Mouse (Mus musculus): ENCODE results near the gene Phb. TPM values are rescaled to one million over a fixed set of nuclear protein-coding genes. Genes with fewer than 3 reads are reported as not detected.

Phb gene
- polyA plus RNA-seq, 1 experiment, result 241 TPM

DNA sequence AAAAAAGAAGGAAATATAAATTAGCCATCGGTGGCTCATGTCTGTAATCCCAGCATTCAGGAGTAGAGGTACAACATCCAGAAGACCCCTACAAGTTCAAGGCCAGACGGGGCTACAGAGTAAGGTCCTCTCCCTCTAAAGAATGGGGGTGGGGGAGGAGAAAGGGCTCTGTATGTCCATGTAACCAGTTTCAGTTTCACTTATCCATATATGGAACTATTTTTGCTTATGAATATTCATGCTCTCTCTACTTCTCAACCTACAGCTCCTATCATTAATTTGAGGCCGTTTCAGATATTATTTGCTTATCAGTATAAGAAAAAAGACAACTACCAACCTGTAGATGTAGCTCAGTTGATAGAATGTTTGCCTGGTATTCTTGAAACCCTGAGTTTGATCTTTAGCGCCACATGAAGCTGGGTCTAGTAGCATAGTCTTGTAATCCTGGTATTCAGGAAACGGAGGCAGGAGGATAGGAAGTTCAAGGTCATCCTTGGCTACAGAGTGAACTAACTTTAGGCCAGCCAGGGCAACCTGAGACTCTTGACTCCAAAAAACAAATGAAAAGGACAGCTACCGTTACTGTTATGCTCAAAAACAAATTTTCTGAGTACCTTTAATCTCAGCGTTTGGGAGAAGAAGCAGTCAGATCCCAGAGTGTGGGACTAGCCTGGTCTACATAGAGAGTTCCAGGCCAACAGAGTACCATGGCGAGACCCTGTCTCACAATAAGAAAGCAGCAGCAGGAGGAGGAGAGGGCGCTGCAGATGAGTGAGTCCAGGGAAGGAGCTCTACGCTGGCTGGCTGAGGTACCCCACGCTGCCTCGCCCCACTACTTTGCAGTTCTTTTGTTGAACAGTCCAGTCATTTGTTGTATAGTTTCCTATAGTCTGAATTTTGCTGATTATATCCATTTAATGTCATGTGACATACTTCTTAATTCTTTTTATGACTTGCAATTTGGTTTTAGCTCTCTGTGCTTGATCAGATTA, 62.5 kb downstream of the Phb start:
- WGBS, result 85% methylated on average over 12 of the region's 12 CpGs
- H3K4me3 ChIP-seq (replicated peaks; ENCODE audit: insufficient read depth, low read depth, low read length), result no peak overlapping the region
- TF ChIP-seq CTCF (IDR thresholded peaks at IDR 0.05; ENCODE audit: borderline replicate concordance, insufficient read depth, low read depth, low read length), result no peak
- TF ChIP-seq POLR2A (IDR thresholded peaks at IDR 0.05; ENCODE audit: borderline replicate concordance, insufficient read depth, low read length), result no peak

More for the DNA sequence above, 62.5 kb downstream of the Phb start:
- no peak for DNase-seq
- H3K27me3 ChIP-seq (ENCODE audit: control insufficient read depth, insufficient read depth, low read length), result no peaks in the 10 kb centered on the region
- H3K4me1 ChIP-seq (ENCODE audit: control insufficient read depth, insufficient read depth, low read length), result no peaks in the 10 kb centered on the region; the same call in 1 of the 2 replicates
- H3K27ac ChIP-seq (ENCODE audit: insufficient read depth, low read length), result no peak overlapping the region

Other genes with a start within 250 kb of the Phb start
- gene Nxph3, start 152.4 kb upstream of the Phb start, polyA plus RNA-seq (2012; rRNA removed), result 18.6 and 19.9 TPM in 2 replicates
- 4.5 and 6.4 TPM in 2 replicates for gene Ngfr, start 79.2 kb upstream of the Phb start, polyA plus RNA-seq (2012; rRNA removed)
- gene Zfp652, start 45.7 kb downstream of the Phb start, polyA plus RNA-seq (2012; rRNA removed), result 30.0 and 30.1 TPM in 2 replicates
- 0.69 and 0.70 TPM in 2 replicates for gene B130006D01Rik, start 56.6 kb downstream of the Phb start, polyA plus RNA-seq (2012; rRNA removed)
- 110 and 122 TPM in 2 replicates for gene Phospho1, start 157.5 kb downstream of the Phb start, polyA plus RNA-seq (2012; rRNA removed)
- 3.5 and 5.4 TPM in 2 replicates for gene Gngt2, start 170.3 kb downstream of the Phb start, polyA plus RNA-seq (2012; rRNA removed)
- 3.2 and 3.9 TPM in 2 replicates for gene Abi3, start 175.5 kb downstream of the Phb start, polyA plus RNA-seq (2012; rRNA removed)
- gene B4galnt2, start 247.9 kb downstream of the Phb start, polyA plus RNA-seq (2012; rRNA removed), result not detected in 2 replicates